Mouse (Mus musculus) kidney, postnatal 0 days (tissue): ENCODE data around the gene Zfp74. TPM values are rescaled to one million over a fixed set of nuclear protein-coding genes. Genes with fewer than 3 reads are reported as not detected.

Experiments
- ATAC-seq: fragments of 200-750 bp; cut with Nextera tagmentation; replicated peaks from 2 replicates; pipeline ENCODE4 v1.8.0; 2017; ENCODE audit warnings: low read depth, moderate number of reproducible peaks, moderate TSS enrichment, moderate library complexity; ENCODE audit not compliant: low FRiP score
- DNase-seq: peaks from one replicate; pipeline ENCODE4 v3.0.0-alpha.2; 2016; ENCODE audit warnings: low spot score
- H3K27ac ChIP-seq: fragments of 300-500 bp; sonication (generic); 2 replicates; pipeline ENCODE4 v1.5.1; 2014; ENCODE audit warnings: mild to moderate bottlenecking
- H3K27me3 ChIP-seq: fragments of 300-500 bp; sonication (generic); 2 replicates; pipeline ENCODE4 v1.6.1; 2014; ENCODE audit warnings: low read length, mixed read lengths; ENCODE audit not compliant: insufficient read depth
- H3K36me3 ChIP-seq: fragments of 300-500 bp; sonication (generic); 2 replicates; pipeline ENCODE4 v1.6.1; 2014; ENCODE audit warnings: low read length, mixed read lengths; ENCODE audit not compliant: insufficient read depth
- H3K4me1 ChIP-seq: fragments of 300-500 bp; sonication (generic); replicated peaks from 2 replicates; pipeline ENCODE4 v1.6.1; 2014; ENCODE audit warnings: antibody characterized with exemption, low read length, mixed read lengths; ENCODE audit not compliant: insufficient read depth
- H3K4me2 ChIP-seq: fragments of 300-500 bp; sonication (generic); 2 replicates; pipeline ENCODE4 v1.6.1; 2014; ENCODE audit warnings: mild to moderate bottlenecking, low read length, moderate library complexity, mixed read lengths
- H3K4me3 ChIP-seq: fragments of 300-500 bp; sonication (generic); replicated peaks from 2 replicates; pipeline ENCODE4 v1.5.1; 2014; ENCODE audit warnings: low read depth, low read length
- H3K9ac ChIP-seq: fragments of 300-500 bp; sonication (generic); 2 replicates; pipeline ENCODE4 v1.6.1; 2014; ENCODE audit warnings: low read depth, low read length
- H3K9me3 ChIP-seq: fragments of 300-500 bp; sonication (generic); replicated peaks from 2 replicates; pipeline ENCODE4 v1.6.1; 2016; ENCODE audit warnings: low read length, inconsistent platforms, mixed read lengths
- CTCF ChIP-seq: IDR thresholded peaks from 2 replicates; pipeline ENCODE4 v1.5.1; 2016; ENCODE audit warnings: antibody characterized with exemption, low read depth, mild to moderate bottlenecking, moderate library complexity
- WGBS: fragments of 180-500 bp; shearing (Covaris S2); extraction: QIAGEN DNeasy Blood & Tissue Kit; methylation state at CpG from one replicate; pipeline ENCODE4 v1.1.7; 2014; 5-methylcytosine and 5-hydroxymethylcytosine counted together
- polyA plus RNA-seq: library from polyadenylated mRNA; unstranded; fragments of >200 nt; fragmentation: Nextera tagmentation; extraction: Ambion mirVana; gene quantifications from 2 replicates; pipeline ENCODE4 v1.2.1, GENCODE M21; 2015

Gene Zfp74
- polyA plus RNA-seq, 1 experiment from 2014 or later: 5.6 TPM

- no peak for ATAC-seq
- Histone ChIP-seq H3K27me3 (no peaks in the 10 kb centered on the region), H3K4me1 (peaks cover 6% of the 10 kb centered on the region; the same call in 1 of the 2 replicates), H3K9ac (no peak overlapping the region), H3K9me3 (no peaks in the 10 kb centered on the region), H3K27ac (no peak overlapping the region), H3K36me3 (peaks cover 31% of the 10 kb centered on the region), H3K4me3 (no peak overlapping the region), H3K4me2 (no peak overlapping the region)
- WGBS: 84% methylated on average over 5 of the region's 5 CpGs
- no peak for TF ChIP-seq CTCF
- no peak for DNase-seq
These were observed 33.7 kb upstream of the Zfp74 start for GRCm38 (mm10) chr7:29987551-29987950.

GRCm38 (mm10) chr7:29986101-29986500 lies 32.2 kb upstream of the Zfp74 start:
- no peak overlapping the region for H3K9ac ChIP-seq
- no peak overlapping the region for H3K4me3 ChIP-seq
- peaks cover 19% of the 10 kb centered on the region for H3K36me3 ChIP-seq
- 85% methylated on average over 8 of the region's 8 CpGs for WGBS
- no peak overlapping the region for H3K27ac ChIP-seq
- no peak overlapping the region for H3K4me2 ChIP-seq
- no peak for DNase-seq
- ATAC-seq: no peak
- no peak for TF ChIP-seq CTCF
- H3K4me1 ChIP-seq: peaks cover 8% of the 10 kb centered on the region; the same call in 1 of the 2 replicates
- H3K27me3 ChIP-seq: no peaks in the 10 kb centered on the region
- H3K9me3 ChIP-seq: no peaks in the 10 kb centered on the region

GRCm38 (mm10) chr7:29983690-29984380 lies 29.9 kb upstream of the Zfp74 start, which contains the start of gene Zfp568:
Zfp568 (plus strand) TSS chr7:29983955.
- peaks cover 8% of the 10 kb centered on the region; the same call in 1 of the 2 replicates for H3K4me1 ChIP-seq
- peak; percentile 97 for ATAC-seq

GRCm38 (mm10) chr7:29983340-29983689 lies 29.4 kb upstream of the Zfp74 start:
- peak overlapping the region; percentile 64 for H3K4me2 ChIP-seq
- under 1% methylated on average over 8 of the region's 8 CpGs for WGBS
- no peak for DNase-seq
- peaks cover 8% of the 10 kb centered on the region; the same call in 1 of the 2 replicates for H3K4me1 ChIP-seq
- no peak for TF ChIP-seq CTCF
- no peak for ATAC-seq
- no peaks in the 10 kb centered on the region for H3K27me3 ChIP-seq
- H3K9me3 ChIP-seq: no peaks in the 10 kb centered on the region
- H3K27ac ChIP-seq: peak overlapping the region; percentile 92
- H3K36me3 ChIP-seq: peaks cover 8% of the 10 kb centered on the region
- peak overlapping the region; percentile 84 for H3K9ac ChIP-seq
- H3K4me3 ChIP-seq: peak overlapping the region; percentile 84

More at GRCm38 (mm10) chr7:29983690-29984380, 29.9 kb upstream of the Zfp74 start, which contains the start of gene Zfp568:
- under 1% methylated on average over 62 of the region's 62 CpGs for WGBS
- peak; percentile 69 for TF ChIP-seq CTCF
- Histone ChIP-seq H3K9me3 (no peaks in the 10 kb centered on the region), H3K4me3 (peak within 1 kb of the TSS; percentile 84), H3K27me3 (no peaks in the 10 kb centered on the region), H3K4me2 (peak within 1 kb of the TSS; percentile 64), H3K9ac (peak within 1 kb of the TSS; percentile 84), H3K27ac (peak within 1 kb of the TSS; percentile 92), H3K36me3 (peaks cover 10% of the 10 kb centered on the region)
- DNase-seq: peak; percentile 97

GRCm38 (mm10) chr7:29982931-29983330 lies 29.0 kb upstream of the Zfp74 start:
- peaks cover 8% of the 10 kb centered on the region; the same call in 1 of the 2 replicates for H3K4me1 ChIP-seq
- ATAC-seq (no peak), DNase-seq (no peak)
- no peaks in the 10 kb centered on the region for H3K27me3 ChIP-seq
- no peak for TF ChIP-seq CTCF
- peaks cover 6% of the 10 kb centered on the region for H3K36me3 ChIP-seq
- peak overlapping the region; percentile 84 for H3K4me3 ChIP-seq
- peak overlapping the region; percentile 84 for H3K9ac ChIP-seq
- no peaks in the 10 kb centered on the region for H3K9me3 ChIP-seq
- 15% methylated on average over 6 of the region's 6 CpGs for WGBS
- peak overlapping the region; percentile 64 for H3K4me2 ChIP-seq
- peak overlapping the region; percentile 92 for H3K27ac ChIP-seq

- H3K27me3 ChIP-seq: no peaks in the 10 kb centered on the region
- H3K4me3 ChIP-seq: no peak overlapping the region
- H3K9me3 ChIP-seq: no peaks in the 10 kb centered on the region
- 81% methylated on average over 4 of the region's 4 CpGs for WGBS
- H3K27ac ChIP-seq: peak overlapping the region; percentile 60; the same call in 1 of the 2 replicates
- H3K36me3 ChIP-seq: peaks cover 2% of the 10 kb centered on the region
- DNase-seq: no peak
- peak overlapping the region; percentile 64; the same call in 1 of the 2 replicates for H3K4me2 ChIP-seq
- no peak for TF ChIP-seq CTCF
- peaks cover 8% of the 10 kb centered on the region; the same call in 1 of the 2 replicates for H3K4me1 ChIP-seq
- no peak overlapping the region for H3K9ac ChIP-seq
- ATAC-seq: no peak
These were observed 28.5 kb upstream of the Zfp74 start for GRCm38 (mm10) chr7:29982341-29982740.
